Mouse (Mus musculus): ENCODE measurements at regions not wholly inside any gene's neighbourhood (a gene's known extent, or its start where the extent isn't known, plus 50 kb on each side); places are given as distances from the start of the nearest gene placed in this dataset.

GRCm38 (mm10) chr9:94433468-94433867 lies 104.4 kb downstream of the 1190002N15Rik start:
- no peaks in the 10 kb centered on the region for H3K9me3 ChIP-seq (ENCODE audit: low read depth, low read length)
- no peak overlapping the region for H3K4me2 ChIP-seq
- no peaks in the 10 kb centered on the region for H3K4me1 ChIP-seq (ENCODE audit: insufficient read depth)
- ATAC-seq (ENCODE audit: insufficient read depth) = no peak
- DNase-seq = no peak
- no peak overlapping the region for H3K27ac ChIP-seq (ENCODE audit: low read depth)
- no peak overlapping the region for H3K4me3 ChIP-seq (ENCODE audit: low read depth, low read length)
- no peaks in the 10 kb centered on the region for H3K27me3 ChIP-seq (ENCODE audit: insufficient read depth, low read length)
- no peak overlapping the region for H3K9ac ChIP-seq
- TF ChIP-seq CTCF (IDR thresholded peaks at IDR 0.05; ENCODE audit: low read depth) = no peak
- H3K36me3 ChIP-seq (ENCODE audit: insufficient read depth) = no peaks in the 10 kb centered on the region

DNA sequence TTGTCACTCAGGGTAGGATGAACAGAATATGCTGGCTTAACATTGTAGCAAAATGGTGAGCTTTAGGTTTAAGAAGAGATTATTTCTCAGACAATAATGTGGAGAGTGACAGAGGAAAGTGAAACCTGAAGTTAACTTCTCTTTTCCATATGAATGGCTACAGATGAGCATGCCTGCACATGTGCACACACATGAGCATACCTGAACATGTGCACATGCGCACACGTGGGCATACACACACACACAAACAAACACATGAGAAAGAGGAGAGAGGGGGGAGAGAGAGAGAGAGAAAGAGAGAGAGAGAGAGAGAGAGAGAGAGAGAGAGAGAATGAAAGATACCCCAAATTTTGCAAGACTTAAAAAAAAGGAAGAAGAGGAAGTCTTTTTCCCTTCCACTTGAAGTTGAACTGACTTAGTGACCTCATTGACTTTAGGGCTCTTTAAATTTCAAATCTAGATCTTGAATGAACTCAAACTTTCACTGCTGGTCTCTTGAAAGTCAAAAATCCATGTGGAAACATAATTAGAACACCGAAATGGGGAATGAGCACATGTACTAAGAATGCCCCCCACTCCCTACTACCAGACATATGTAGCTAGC lies 105.6 kb downstream of the 1190002N15Rik start:
- ATAC-seq (ENCODE audit: insufficient read depth) (no peak), DNase-seq (no peak)
- no peak for TF ChIP-seq CTCF (IDR thresholded peaks at IDR 0.05; ENCODE audit: low read depth)
- Histone ChIP-seq H3K4me3 (ENCODE audit: low read depth, low read length) (no peak overlapping the region), H3K36me3 (ENCODE audit: insufficient read depth) (no peaks in the 10 kb centered on the region), H3K27ac (ENCODE audit: low read depth) (no peak overlapping the region), H3K4me2 (no peak overlapping the region), H3K9ac (no peak overlapping the region), H3K4me1 (ENCODE audit: insufficient read depth) (no peaks in the 10 kb centered on the region), H3K9me3 (ENCODE audit: low read depth, low read length) (no peaks in the 10 kb centered on the region), H3K27me3 (ENCODE audit: insufficient read depth, low read length) (no peaks in the 10 kb centered on the region)
- WGBS = 87% methylated on average over 3 of the region's 3 CpGs

DNA sequence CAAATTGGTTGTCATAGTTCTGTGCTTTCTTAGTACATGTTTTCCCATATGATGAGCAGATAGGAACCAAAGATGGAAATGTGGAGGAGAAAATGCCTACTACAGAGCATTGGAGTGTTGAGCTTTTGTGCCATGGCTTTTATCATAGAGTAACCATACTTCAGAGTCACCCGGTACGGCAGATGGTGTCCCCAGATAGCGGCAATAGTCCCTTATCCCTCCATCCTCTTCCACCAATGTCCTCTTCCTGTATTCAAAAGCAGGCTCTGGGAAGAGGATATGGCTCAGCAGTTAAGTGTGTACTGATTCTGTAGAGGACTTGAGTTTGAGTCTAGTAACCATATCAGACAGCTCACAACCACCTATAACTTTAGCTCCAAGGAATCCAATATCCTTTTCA lies 106.3 kb downstream of the 1190002N15Rik start:
- Histone ChIP-seq H3K9me3 (ENCODE audit: low read depth, low read length) (no peaks in the 10 kb centered on the region), H3K9ac (no peak overlapping the region), H3K4me1 (ENCODE audit: insufficient read depth) (no peaks in the 10 kb centered on the region), H3K36me3 (ENCODE audit: insufficient read depth) (no peaks in the 10 kb centered on the region), H3K27me3 (ENCODE audit: insufficient read depth, low read length) (no peaks in the 10 kb centered on the region), H3K4me2 (no peak overlapping the region), H3K4me3 (ENCODE audit: low read depth, low read length) (no peak overlapping the region), H3K27ac (ENCODE audit: low read depth) (no peak overlapping the region)
- DNase-seq = no peak
- WGBS = 94% methylated on average over 3 of the region's 3 CpGs
- ATAC-seq (ENCODE audit: insufficient read depth) = no peak
- TF ChIP-seq CTCF (IDR thresholded peaks at IDR 0.05; ENCODE audit: low read depth) = no peak

GRCm38 (mm10) chr9:94430996-94431395 lies 106.9 kb downstream of the 1190002N15Rik start:
- Histone ChIP-seq H3K27ac (ENCODE audit: low read depth) (no peak overlapping the region), H3K36me3 (ENCODE audit: insufficient read depth) (no peaks in the 10 kb centered on the region), H3K9ac (no peak overlapping the region), H3K9me3 (ENCODE audit: low read depth, low read length) (no peaks in the 10 kb centered on the region), H3K4me2 (no peak overlapping the region), H3K4me1 (ENCODE audit: insufficient read depth) (no peaks in the 10 kb centered on the region), H3K4me3 (ENCODE audit: low read depth, low read length) (no peak overlapping the region), H3K27me3 (ENCODE audit: insufficient read depth, low read length) (no peaks in the 10 kb centered on the region)
- TF ChIP-seq CTCF (IDR thresholded peaks at IDR 0.05; ENCODE audit: low read depth) = no peak
- ATAC-seq (ENCODE audit: insufficient read depth) (no peak), DNase-seq (no peak)
- WGBS = 78% methylated on average over 6 of the region's 6 CpGs

GRCm38 (mm10) chr9:94426740-94427139 lies 111.1 kb downstream of the 1190002N15Rik start:
- ATAC-seq (ENCODE audit: insufficient read depth) (no peak), DNase-seq (no peak)
- Histone ChIP-seq H3K27ac (ENCODE audit: low read depth) (no peak overlapping the region), H3K27me3 (ENCODE audit: insufficient read depth, low read length) (no peaks in the 10 kb centered on the region), H3K4me3 (ENCODE audit: low read depth, low read length) (no peak overlapping the region), H3K9ac (no peak overlapping the region), H3K4me1 (ENCODE audit: insufficient read depth) (no peaks in the 10 kb centered on the region), H3K4me2 (no peak overlapping the region), H3K36me3 (ENCODE audit: insufficient read depth) (no peaks in the 10 kb centered on the region), H3K9me3 (ENCODE audit: low read depth, low read length) (no peaks in the 10 kb centered on the region)
- 88% methylated on average over 5 of the region's 5 CpGs for WGBS
- TF ChIP-seq CTCF (IDR thresholded peaks at IDR 0.05; ENCODE audit: low read depth) = no peak

DNA sequence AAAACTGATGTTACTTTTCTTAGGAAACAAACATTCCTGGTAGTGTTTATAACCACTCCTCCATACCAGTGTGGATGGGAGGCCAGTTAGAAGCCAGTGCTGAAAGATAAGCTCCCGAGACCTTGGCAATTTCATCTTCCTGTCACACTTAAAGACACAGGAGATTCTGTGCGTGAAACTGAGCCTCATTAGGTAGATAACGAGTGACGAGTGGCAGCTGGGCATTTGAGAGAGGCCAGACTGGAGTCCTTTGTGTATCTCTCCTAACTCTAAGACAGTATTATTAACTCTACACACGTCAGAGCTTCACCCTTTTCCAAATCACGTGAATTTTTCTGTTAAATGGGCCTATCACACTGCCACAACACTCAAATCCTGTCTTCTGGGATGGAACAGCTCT lies 112.1 kb downstream of the 1190002N15Rik start:
- no peak for TF ChIP-seq CTCF (IDR thresholded peaks at IDR 0.05; ENCODE audit: low read depth)
- Histone ChIP-seq H3K9me3 (ENCODE audit: low read depth, low read length) (no peaks in the 10 kb centered on the region), H3K4me2 (no peak overlapping the region), H3K9ac (no peak overlapping the region), H3K36me3 (ENCODE audit: insufficient read depth) (no peaks in the 10 kb centered on the region), H3K4me3 (ENCODE audit: low read depth, low read length) (no peak overlapping the region), H3K4me1 (ENCODE audit: insufficient read depth) (no peaks in the 10 kb centered on the region), H3K27me3 (ENCODE audit: insufficient read depth, low read length) (no peaks in the 10 kb centered on the region), H3K27ac (ENCODE audit: low read depth) (no peak overlapping the region)
- ATAC-seq (ENCODE audit: insufficient read depth) (no peak), DNase-seq (no peak)
- WGBS = 23% methylated on average over 6 of the region's 6 CpGs

DNA sequence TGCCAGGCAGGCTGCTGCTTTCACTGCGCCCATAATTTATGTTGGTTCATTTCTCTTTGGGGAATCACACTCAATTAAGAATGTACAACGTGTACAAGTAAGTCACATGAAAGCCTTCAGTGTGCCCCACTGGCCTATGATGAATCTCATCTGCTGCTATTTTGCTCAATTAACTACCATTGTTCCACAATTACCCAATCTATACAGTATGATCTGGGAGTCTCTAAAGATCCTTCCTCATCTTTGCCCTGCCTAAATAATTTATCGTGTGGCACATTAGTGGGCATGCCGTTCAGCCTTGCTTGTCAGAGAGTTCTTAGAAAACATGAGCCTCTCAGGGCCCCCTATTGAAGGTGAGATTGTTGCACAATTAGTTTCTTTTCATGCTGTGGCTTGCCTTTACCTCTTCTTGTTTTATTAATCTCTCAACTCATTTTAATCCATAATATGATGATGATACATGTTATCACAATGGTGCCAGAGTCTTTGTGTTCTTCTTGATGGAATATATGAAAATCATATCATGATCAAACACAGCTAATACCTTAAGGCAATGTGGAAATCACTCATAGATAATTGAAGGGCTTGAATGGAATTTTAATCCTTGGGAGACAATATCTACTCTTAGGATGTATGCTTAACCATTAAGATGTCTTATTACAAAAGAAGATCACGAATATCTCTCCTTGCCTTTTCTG lies 113.3 kb downstream of the 1190002N15Rik start:
- no peaks in the 10 kb centered on the region for H3K4me1 ChIP-seq (ENCODE audit: insufficient read depth)
- no peaks in the 10 kb centered on the region for H3K36me3 ChIP-seq (ENCODE audit: insufficient read depth)
- ATAC-seq (ENCODE audit: insufficient read depth) (no peak), DNase-seq (no peak)
- H3K9me3 ChIP-seq (ENCODE audit: low read depth, low read length) = no peaks in the 10 kb centered on the region
- no peaks in the 10 kb centered on the region for H3K27me3 ChIP-seq (ENCODE audit: insufficient read depth, low read length)
- H3K9ac ChIP-seq = no peak overlapping the region
- H3K4me2 ChIP-seq = no peak overlapping the region
- H3K27ac ChIP-seq (ENCODE audit: low read depth) = no peak overlapping the region
- no peak overlapping the region for H3K4me3 ChIP-seq (ENCODE audit: low read depth, low read length)
- 56% methylated on average over 5 of the region's 5 CpGs for WGBS
- no peak for TF ChIP-seq CTCF (IDR thresholded peaks at IDR 0.05; ENCODE audit: low read depth)
